Mouse (Mus musculus): ENCODE results near the gene Sytl4. TPM values are rescaled to one million over a fixed set of nuclear protein-coding genes. Genes with fewer than 3 reads are reported as not detected.

Gene Sytl4
- total RNA-seq (2021), result under 1 TPM; 0.44 to 0.91 TPM

- DNase-seq, result peak; percentile 3
- intact Hi-C loops (cut with DNase I), result no loop called here
Observed at GRCm38 (mm10) chrX:133981231-133982002, at the start of gene Sytl4. Gene Sytl4, minus strand, starts transcription at chrX:133981812.

GRCm38 (mm10) chrX:134020664-134021063 is 39.1 kb upstream of the Sytl4 start:
- intact Hi-C loops (cut with DNase I), result no loop called here
- no peak for DNase-seq

GRCm38 (mm10) chrX:134019005-134019404 is 37.4 kb upstream of the Sytl4 start:
- intact Hi-C loops (cut with DNase I), result loop anchor here (2.0 kb wide), 1 partner anchor 72 kb away; no protein-coding TSS in a partner anchor
- peak; percentile 57 for DNase-seq

- intact Hi-C loops (cut with DNase I), result no loop called here
- DNase-seq, result no peak
Observed at GRCm38 (mm10) chrX:133995866-133996265, 14.3 kb upstream of the Sytl4 start.

GRCm38 (mm10) chrX:133964615-133965014 is 17.0 kb downstream of the Sytl4 start:
- intact Hi-C loops (cut with DNase I), result no loop called here
- DNase-seq, result no peak

GRCm38 (mm10) chrX:133960617-133961016 is 21.0 kb downstream of the Sytl4 start:
- intact Hi-C loops (cut with DNase I), result no loop called here

GRCm38 (mm10) chrX:133954661-133955060 is 27.0 kb downstream of the Sytl4 start:
- DNase-seq, result no peak
- intact Hi-C loops (cut with DNase I), result no loop called here

More at GRCm38 (mm10) chrX:133960617-133961016, 21.0 kb downstream of the Sytl4 start:
- no peak for DNase-seq

- intact Hi-C loops (cut with DNase I), result loop anchor here (2.0 kb wide), 1 partner anchor 71 kb away; no protein-coding TSS in a partner anchor
- peak; percentile 27 for DNase-seq
Observed at GRCm38 (mm10) chrX:133947427-133947826, 34.2 kb downstream of the Sytl4 start.

GRCm38 (mm10) chrX:133939561-133939960 is 42.1 kb downstream of the Sytl4 start:
- no peak for DNase-seq
- intact Hi-C loops (cut with DNase I), result no loop called here

GRCm38 (mm10) chrX:133936605-133937225 is 44.9 kb downstream of the Sytl4 start:
- DNase-seq, result no peak
- intact Hi-C loops (cut with DNase I), result no loop called here

GRCm38 (mm10) chrX:133931302-133932013 is 50.2 kb downstream of the Sytl4 start:
- intact Hi-C loops (cut with DNase I), result no loop called here
- DNase-seq, result peak; percentile 2

GRCm38 (mm10) chrX:133926760-133927159 is 54.9 kb downstream of the Sytl4 start:
- intact Hi-C loops (cut with DNase I), result no loop called here
- no peak for DNase-seq

GRCm38 (mm10) chrX:133921187-133921586 is 60.4 kb downstream of the Sytl4 start:
- no peak for DNase-seq
- intact Hi-C loops (cut with DNase I), result no loop called here

- no peak for DNase-seq
- intact Hi-C loops (cut with DNase I), result no loop called here
Observed at GRCm38 (mm10) chrX:133914219-133914618, 67.4 kb downstream of the Sytl4 start.

- no peak for DNase-seq
- intact Hi-C loops (cut with DNase I), result no loop called here
Observed at GRCm38 (mm10) chrX:133913006-133913405, 68.6 kb downstream of the Sytl4 start.

GRCm38 (mm10) chrX:133911397-133912103 is 70.1 kb downstream of the Sytl4 start:
- DNase-seq, result no peak
- intact Hi-C loops (cut with DNase I), result no loop called here

- intact Hi-C loops (cut with DNase I), result no loop called here
- DNase-seq, result no peak
Observed at GRCm38 (mm10) chrX:133908261-133908660, 73.4 kb downstream of the Sytl4 start, which contains the start of gene Srpx2. Gene Srpx2, plus strand, starts transcription at chrX:133908426.

GRCm38 (mm10) chrX:133898014-133898542 is 83.5 kb downstream of the Sytl4 start, which contains the start of gene Tspan6:
Gene Tspan6, minus strand, starts transcription at chrX:133898429.
- peak; percentile 85 for DNase-seq
- intact Hi-C loops (cut with DNase I), result no loop called here

- DNase-seq, result no peak
- intact Hi-C loops (cut with DNase I), result no loop called here
Observed at GRCm38 (mm10) chrX:133888111-133888510, 93.5 kb downstream of the Sytl4 start.

GRCm38 (mm10) chrX:133887308-133887707 is 94.3 kb downstream of the Sytl4 start:
- no peak for DNase-seq

More at GRCm38 (mm10) chrX:133887308-133887707, 94.3 kb downstream of the Sytl4 start:
- intact Hi-C loops (cut with DNase I), result no loop called here

Data from left cerebral cortex, postnatal 4 days (tissue).